In genomic region chr3:105452556-105453213, GRCm38 (mm10) we compare ENCODE assay signal across 8 mouse cellular contexts. TPM values are rescaled to one million over a fixed set of nuclear protein-coding genes. Genes with fewer than 3 reads are reported as not detected.
A peak's percentile ranks its signal among the peaks of the same experiment; 100 is the strongest.
DNase-seq lines count a peak whose midpoint lies in the region; ATAC-seq and TF ChIP-seq lines count a peak whose summit lies in the region.

No protein-coding gene starts in this region.

- no peak for TF ChIP-seq POLR2A in ES-Bruce4 (IDR thresholded peaks at IDR 0.05; ENCODE audit: insufficient read depth, low read length)
- TF ChIP-seq POLR2A in small intestine, adult 2 months (IDR thresholded peaks at IDR 0.05; ENCODE audit: low read depth, low read length), result no peak

- no peak for TF ChIP-seq EP300 in ES-Bruce4 (IDR thresholded peaks at IDR 0.05; ENCODE audit: insufficient read depth, low read depth, low read length)
- no peak for TF ChIP-seq EP300 in heart, postnatal 0 days (IDR thresholded peaks at IDR 0.05; ENCODE audit: low read depth)

- H3K9me3 ChIP-seq in ES-Bruce4 (replicated peaks; ENCODE audit: control insufficient read depth, insufficient read depth, low read length, poor library complexity, severe bottlenecking), result no peaks in the 10 kb centered on the region
- H3K9me3 ChIP-seq in embryonic facial prominence, embryonic 11.5 days (replicated peaks; ENCODE audit: control insufficient read depth, low read length), result no peaks in the 10 kb centered on the region
- H3K9me3 ChIP-seq in heart, postnatal 0 days (replicated peaks; ENCODE audit: control insufficient read depth, low read length), result no peaks in the 10 kb centered on the region

- peak overlapping the region; percentile 46 for H3K4me3 ChIP-seq in ES-Bruce4 (ENCODE audit: low read depth, low read length)
- H3K4me3 ChIP-seq in embryonic facial prominence, embryonic 11.5 days (ENCODE audit: low read depth, low read length), result peak overlapping the region; percentile 55
- peak overlapping the region; percentile 54 for H3K4me3 ChIP-seq in heart, postnatal 0 days (ENCODE audit: low read depth, low read length)
- peak overlapping the region; percentile 57 for H3K4me3 ChIP-seq in small intestine, adult 2 months (ENCODE audit: low read depth, low read length)

- H3K36me3 ChIP-seq in ES-Bruce4 (ENCODE audit: control insufficient read depth, insufficient read depth, low read length, poor library complexity, severe bottlenecking), result no peaks in the 10 kb centered on the region
- no peaks in the 10 kb centered on the region for H3K36me3 ChIP-seq in embryonic facial prominence, embryonic 11.5 days (replicated peaks; ENCODE audit: control insufficient read depth, insufficient read depth, low read depth, low read length)
- H3K36me3 ChIP-seq in heart, postnatal 0 days (replicated peaks; ENCODE audit: control insufficient read depth, insufficient read depth, low read length), result no peaks in the 10 kb centered on the region
- no peaks in the 10 kb centered on the region for H3K36me3 ChIP-seq in small intestine, adult 2 months (ENCODE audit: control insufficient read depth, insufficient read depth, low read length)

- no peaks in the 10 kb centered on the region for H3K4me1 ChIP-seq in ES-Bruce4 (ENCODE audit: control insufficient read depth, insufficient read depth, low read length)
- peaks cover 3% of the 10 kb centered on the region for H3K4me1 ChIP-seq in embryonic facial prominence, embryonic 11.5 days (ENCODE audit: control insufficient read depth, insufficient read depth, low read length)
- peaks cover 11% of the 10 kb centered on the region; the same call in 1 of the 2 replicates for H3K4me1 ChIP-seq in heart, postnatal 0 days (ENCODE audit: control insufficient read depth, insufficient read depth)
- peaks cover 4% of the 10 kb centered on the region; the same call in 1 of the 2 replicates for H3K4me1 ChIP-seq in small intestine, adult 2 months (ENCODE audit: control insufficient read depth, insufficient read depth, insufficient read length, low read length)

- peak overlapping the region; percentile 100 for H3K4me2 ChIP-seq in embryonic facial prominence, embryonic 11.5 days (ENCODE audit: low read depth, low read length)
- H3K4me2 ChIP-seq in heart, postnatal 0 days (ENCODE audit: low read depth, low read length), result peak overlapping the region; percentile 93

- 0% methylated on average over 44 of the region's 60 CpGs for whole genome bisulfite sequencing in embryonic facial prominence, embryonic 11.5 days
- WGBS in heart, postnatal 0 days, result 1% methylated on average over 27 of the region's 60 CpGs
- WGBS in small intestine, adult 2 months, result 1% methylated on average over 60 of the region's 60 CpGs

- H3K27ac ChIP-seq in ES-Bruce4 (ENCODE audit: insufficient read depth, low read length), result no peak overlapping the region
- no peak overlapping the region for H3K27ac ChIP-seq in embryonic facial prominence, embryonic 11.5 days (replicated peaks; ENCODE audit: low read depth, low read length)
- no peak overlapping the region for H3K27ac ChIP-seq in heart, postnatal 0 days (ENCODE audit: low read depth)
- H3K27ac ChIP-seq in small intestine, adult 2 months (ENCODE audit: insufficient read depth, low read depth, low read length), result no peak overlapping the region

- H3K9ac ChIP-seq in ES-Bruce4 (ENCODE audit: low read depth, poor library complexity, severe bottlenecking), result peak overlapping the region; percentile 74
- H3K9ac ChIP-seq in embryonic facial prominence, embryonic 11.5 days (replicated peaks; ENCODE audit: low read length), result peak overlapping the region; percentile 65
- H3K9ac ChIP-seq in heart, postnatal 0 days (replicated peaks; ENCODE audit: low read depth, low read length), result peak overlapping the region; percentile 22

- ATAC-seq in embryonic facial prominence, embryonic 11.5 days (replicated peaks; ENCODE audit: insufficient number of reproducible peaks, low FRiP score, low TSS enrichment, low read depth), result peak; percentile 26
- ATAC-seq in heart, postnatal 0 days (ENCODE audit: insufficient read depth, low read depth), result peak; percentile 12; the same call in 1 of the 2 replicates

- peaks cover 16% of the 10 kb centered on the region for H3K27me3 ChIP-seq in ES-Bruce4 (ENCODE audit: control insufficient read depth, insufficient read depth, low read length, poor library complexity, severe bottlenecking)
- peaks cover 36% of the 10 kb centered on the region for H3K27me3 ChIP-seq in embryonic facial prominence, embryonic 11.5 days (ENCODE audit: control insufficient read depth, insufficient read depth, low read length)
- H3K27me3 ChIP-seq in heart, postnatal 0 days (ENCODE audit: control insufficient read depth, insufficient read depth, low read length), result peaks cover 61% of the 10 kb centered on the region
- peaks cover 31% of the 10 kb centered on the region for H3K27me3 ChIP-seq in small intestine, adult 2 months (ENCODE audit: control insufficient read depth, insufficient read depth, low read length)

- no peak for TF ChIP-seq CTCF in ES-Bruce4 (IDR thresholded peaks at IDR 0.05; ENCODE audit: low read depth, low read length)
- TF ChIP-seq CTCF in heart, postnatal 0 days (IDR thresholded peaks at IDR 0.05; ENCODE audit: low read depth), result no peak
- no peak for TF ChIP-seq CTCF in small intestine, adult 2 months (IDR thresholded peaks at IDR 0.05; ENCODE audit: extremely low read depth, insufficient read length, insufficient replicate concordance, low read depth, low read length)

- DNase-seq in adrenal gland, adult (ENCODE audit: inconsistent age in 2 of 2, low spot score in 1 of 2), result peak; percentile 40 to 60
- peak; percentile 59 for DNase-seq in embryonic facial prominence, embryonic 11.5 days (ENCODE audit: low spot score)
- DNase-seq in heart, postnatal 0 days (ENCODE audit: low spot score), result peak; percentile 17
- peak; percentile 60 to 65 for DNase-seq in kidney, postnatal 4 days
- peak; percentile 38 for DNase-seq in mesoderm, embryonic 11.5 days (ENCODE audit: low read depth, low spot score)
- no peak for DNase-seq in natural killer cell, adult 2 months (ENCODE audit: low spot score in 2 of 2)

RNA-seq across cellular contexts. Expression of gene Kcnd3, which starts 0.6 kb away (rescaled TPM):
- not detected in 2 replicates for polyA plus RNA-seq in ES-Bruce4 (2011; ENCODE audit: insufficient read depth, insufficient read length, low read depth, missing spikeins)
- polyA plus RNA-seq in embryonic facial prominence, embryonic 11.5 days (2014; fragmentation: Nextera tagmentation; extraction: Ambion mirVana), result 0.53 and 0.59 TPM in 2 replicates
- total RNA-seq in heart, postnatal 0 days (2014; rRNA removed; ENCODE audit: low replicate concordance), result 2.4 and 2.9 TPM in 2 replicates
- 0.27 and 0.29 TPM in 2 replicates for polyA plus RNA-seq in heart, postnatal 0 days (2015; fragmentation: Nextera tagmentation; extraction: Ambion mirVana)
- polyA plus RNA-seq in small intestine, adult 2 months (2012; rRNA removed), result 1.5 and 2.5 TPM in 2 replicates

Comparison
In these comparisons a context has a peak if more than half of its experiments do, and no peak if none do; other contexts are left out.
1. H3K9ac ChIP-seq: peak in every context shown above with its lines; median percentile 74 in ES-Bruce4; 65 in embryonic facial prominence, embryonic 11.5 days; 22 in heart, postnatal 0 days.
2. DNase-seq: peak in adrenal gland, adult (2 of 2), embryonic facial prominence, embryonic 11.5 days (single experiment), heart, postnatal 0 days (single experiment), kidney, postnatal 4 days (2 of 2) and mesoderm, embryonic 11.5 days (single experiment); none in natural killer cell, adult 2 months (0 of 2).
3. Peak in every context shown above with its lines, with median percentiles within 50 percentile points of each other: H3K4me3 ChIP-seq.